Comparison of ENCODE assay signal across 18 mouse cellular contexts in the genomic region with DNA sequence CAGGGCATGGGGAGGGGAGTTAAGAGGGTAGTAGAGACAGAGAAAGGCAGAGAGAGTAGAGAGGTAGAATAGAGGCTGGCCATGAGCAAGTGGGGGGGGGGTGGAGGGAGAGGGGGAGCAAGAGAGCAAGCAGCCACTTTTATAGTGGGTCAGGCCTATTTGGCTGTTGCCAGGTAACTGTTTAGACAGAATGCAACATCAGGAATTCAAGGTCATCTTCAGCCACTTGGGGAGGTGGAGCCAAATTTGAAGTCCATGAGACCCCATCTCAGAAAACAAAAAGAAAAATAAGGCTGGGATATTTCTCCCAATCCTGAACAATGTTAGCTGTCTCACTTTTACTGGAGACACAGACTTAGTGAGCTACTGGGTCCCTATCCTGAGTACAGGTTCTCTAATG.
"Had no signal": no experiment of that assay in that cellular context is flagged by ENCODE, and none has a peak within 500 bp of the region (broad histone marks: within the 10 kb centered on the region; RNA-seq: fewer than 3 reads in every experiment).

No protein-coding gene starts in this region.

- DNase-seq: kidney, postnatal 10 days; kidney, postnatal 36 days; left cerebral cortex, postnatal 4 days; liver, postnatal 0 days; lung, embryonic 14.5 days; thymus, adult 2 months; thymus, postnatal 25 days had no signal

- H3K9me3 ChIP-seq: kidney, embryonic 15.5 days; limb, embryonic 12.5 days; limb, embryonic 15.5 days; megakaryocyte, embryonic 14.5 days; midbrain, embryonic 10.5 days; midbrain, embryonic 13.5 days had no signal

- H3K27ac ChIP-seq: limb, embryonic 12.5 days; limb, embryonic 15.5 days; liver, embryonic 14.5 days; midbrain, embryonic 13.5 days; stomach, postnatal 0 days had no signal

- ATAC-seq: liver, postnatal 0 days; lung, postnatal 0 days; midbrain, embryonic 13.5 days; midbrain, embryonic 16.5 days had no signal

- H3K9ac ChIP-seq: limb, embryonic 12.5 days; limb, embryonic 15.5 days; liver, embryonic 14.5 days; liver, postnatal 0 days; lung, embryonic 14.5 days; midbrain, embryonic 13.5 days had no signal

- H3K27me3 ChIP-seq: kidney, embryonic 15.5 days; limb, embryonic 12.5 days; limb, embryonic 15.5 days; megakaryocyte, embryonic 14.5 days had no signal

- H3K4me3 ChIP-seq: kidney, embryonic 15.5 days; limb, embryonic 12.5 days; limb, embryonic 15.5 days; megakaryocyte, embryonic 14.5 days; midbrain, embryonic 13.5 days had no signal

- H3K4me2 ChIP-seq: limb, embryonic 12.5 days; limb, embryonic 15.5 days; liver, embryonic 11.5 days; lung, embryonic 14.5 days; midbrain, embryonic 13.5 days had no signal

- H3K36me3 ChIP-seq: kidney, embryonic 15.5 days; limb, embryonic 12.5 days; limb, embryonic 15.5 days; midbrain, embryonic 10.5 days; midbrain, embryonic 13.5 days had no signal
